Mouse (Mus musculus) effector memory CD4-positive, alpha-beta T cell, adult 7 months (primary cell): ENCODE measurements around the gene Bmpr2. TPM values are rescaled to one million over a fixed set of nuclear protein-coding genes. Genes with fewer than 3 reads are reported as not detected.

Experiments used
- polyA plus RNA-seq: library from polyadenylated mRNA; unstranded; fragments of 100-300 nt; shearing (Covaris generic); gene quantifications from one replicate; pipeline ENCODE4 v1.2.1, GENCODE M21; 2017

Gene Bmpr2
- 0.41 TPM for polyA plus RNA-seq

GRCm38 (mm10) chr1:59763164-59763768, at the start of gene Bmpr2:
Gene Bmpr2 (plus strand): TSS chr1:59763400.

GRCm38 (mm10) chr1:59912413-59913157, 149.4 kb downstream of the Bmpr2 start, which contains the start of gene Fam117b:
Gene Fam117b (plus strand): TSS chr1:59913006.

Other genes starting within 250 kb of the Bmpr2 start
- 0.89 TPM for gene Gm973, start 247.1 kb upstream of the Bmpr2 start, polyA plus RNA-seq
- gene Sumo1, start 92.6 kb upstream of the Bmpr2 start, polyA plus RNA-seq: 390 TPM
- gene Nop58, start 78.4 kb upstream of the Bmpr2 start, polyA plus RNA-seq: 260 TPM
- 76.4 TPM for gene Fam117b, start 149.6 kb downstream of the Bmpr2 start, polyA plus RNA-seq